Mouse (Mus musculus) embryonic fibroblast, embryonic 13.5 days (primary cell): Measurements from ENCODE around the gene Il1rapl1. TPM values are rescaled to one million over a fixed set of nuclear protein-coding genes. Genes with fewer than 3 reads are reported as not detected.
"Not testable (repeated sequence)": the region's sequence is repeated elsewhere in the genome, so short reads cannot be mapped to it uniquely, and the experiment has no call there.

Experiments
- H3K27ac ChIP-seq: 2 replicates; pipeline ENCODE4 v1.5.1; 2012; ENCODE audit warnings: low read length, control low read depth, inconsistent platforms; ENCODE audit not compliant: insufficient read depth
- H3K4me1 ChIP-seq: 2 replicates; pipeline ENCODE4 v1.6.1; 2011; ENCODE audit warnings: low read length; ENCODE audit not compliant: control insufficient read depth, insufficient read depth
- H3K4me3 ChIP-seq: 2 replicates; pipeline ENCODE4 v1.5.1; 2011; ENCODE audit warnings: mild to moderate bottlenecking, control low read depth, low read length; ENCODE audit not compliant: insufficient read depth
- CTCF ChIP-seq: IDR thresholded peaks from 2 replicates; pipeline ENCODE4 v1.5.1; 2011; ENCODE audit warnings: mild to moderate bottlenecking, control low read depth, low read length, moderate library complexity, borderline replicate concordance; ENCODE audit not compliant: insufficient read depth
- POLR2A ChIP-seq: IDR thresholded peaks from 2 replicates; pipeline ENCODE4 v1.6.1; 2011; ENCODE audit warnings: low read depth, mild to moderate bottlenecking, control low read depth, low read length, moderate library complexity
- polyA plus RNA-seq: library from polyadenylated mRNA; stranded (reverse); fragments of >200 nt; gene quantifications from 2 replicates; pipeline ENCODE4 v1.2.4, GENCODE M21; 2011; ENCODE audit warnings: low read depth; ENCODE audit not compliant: missing spikeins, insufficient read length

Il1rapl1 gene
- polyA plus RNA-seq, 1 experiment = 0.09 TPM

DNA sequence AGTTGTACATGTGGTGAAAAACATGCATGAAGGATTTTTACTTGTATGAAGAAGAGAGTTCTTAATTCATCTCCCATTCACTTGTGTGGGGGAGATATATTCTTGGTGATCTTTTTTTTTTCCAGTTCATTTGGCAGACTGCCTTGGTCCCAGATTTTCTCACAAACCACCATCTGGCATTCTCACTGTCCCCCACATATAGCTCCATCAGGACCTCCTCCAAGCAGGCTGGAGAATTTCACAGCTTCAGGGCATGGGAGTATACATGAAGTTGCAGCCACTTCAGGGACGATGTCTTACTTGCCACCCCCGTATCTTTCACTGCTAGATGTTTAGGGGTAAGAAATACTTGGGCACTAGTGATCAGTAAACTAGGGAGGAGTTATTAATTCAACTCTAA, 404.9 kb downstream of the Il1rapl1 start:
- TF ChIP-seq POLR2A (no peak), CTCF (no peak)

DNA sequence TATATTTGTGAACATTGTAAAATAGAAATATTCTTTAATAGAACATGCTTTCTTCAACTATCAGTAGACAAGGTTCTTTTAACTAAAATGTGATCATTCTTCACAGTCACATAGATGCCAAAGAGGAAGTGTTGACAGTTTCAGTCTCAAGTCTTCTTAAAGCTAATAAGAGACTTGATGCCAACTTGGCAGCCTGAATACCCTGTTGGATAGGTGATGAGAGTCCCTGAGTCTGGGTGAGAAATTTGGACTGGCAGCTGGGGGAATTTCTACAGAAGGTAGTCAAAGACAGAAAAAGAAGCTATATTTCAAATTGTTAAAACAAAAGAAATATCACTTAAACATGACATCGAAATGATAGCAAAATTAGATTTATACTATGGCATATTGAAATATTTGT, 451.6 kb downstream of the Il1rapl1 start:
- TF ChIP-seq POLR2A (no peak), CTCF (no peak)
- H3K4me1 ChIP-seq = no peaks in the 10 kb centered on the region
- H3K27ac ChIP-seq = no peak overlapping the region
- no peak overlapping the region for H3K4me3 ChIP-seq

More for the DNA sequence above, 404.9 kb downstream of the Il1rapl1 start:
- Histone ChIP-seq H3K27ac (no peak overlapping the region), H3K4me3 (no peak overlapping the region), H3K4me1 (no peaks in the 10 kb centered on the region)

DNA sequence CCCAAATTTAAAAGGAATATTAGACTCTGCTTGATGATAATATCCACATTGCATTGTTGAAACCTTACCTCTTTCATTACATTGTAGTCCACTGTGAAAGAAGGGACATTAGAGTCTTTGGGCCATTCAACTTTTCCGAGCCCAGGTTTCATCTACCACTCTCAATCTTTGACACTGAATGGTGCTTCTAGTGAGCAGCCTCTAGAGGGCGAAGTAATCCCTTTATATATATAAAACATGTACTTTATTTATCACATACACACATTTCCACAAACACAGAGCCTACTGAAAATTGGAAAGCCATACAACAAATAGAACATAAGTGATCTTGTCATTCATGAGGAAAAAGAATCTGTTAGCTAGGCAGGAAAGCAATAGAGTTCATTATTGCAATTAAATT, 459.8 kb downstream of the Il1rapl1 start:
- H3K4me1 ChIP-seq = no peaks in the 10 kb centered on the region
- no peak overlapping the region for H3K4me3 ChIP-seq
- no peak overlapping the region for H3K27ac ChIP-seq
- TF ChIP-seq POLR2A = no peak
- no peak for TF ChIP-seq CTCF

DNA sequence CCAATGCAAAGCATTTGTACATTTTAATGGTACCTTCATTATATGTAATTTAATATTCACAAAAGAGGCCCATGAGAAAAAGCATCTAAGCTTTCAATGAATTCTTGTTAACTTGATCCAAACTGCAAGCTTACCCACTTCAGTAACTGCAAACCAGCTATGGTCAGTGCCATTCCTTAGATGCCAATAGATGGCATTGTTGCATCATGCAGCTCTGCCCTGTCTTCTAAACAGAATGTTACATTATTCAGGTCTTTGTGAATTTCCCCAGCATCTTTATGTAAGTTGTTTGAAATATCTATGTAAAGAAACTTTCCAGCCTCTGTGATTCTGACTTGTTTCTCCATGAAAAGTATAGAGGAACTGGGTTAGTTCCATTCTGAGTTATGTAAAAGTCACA, 514.5 kb downstream of the Il1rapl1 start:
- Histone ChIP-seq H3K4me3 (no peak overlapping the region), H3K4me1 (no peaks in the 10 kb centered on the region), H3K27ac (no peak overlapping the region)
- TF ChIP-seq POLR2A (no peak), CTCF (no peak)

DNA sequence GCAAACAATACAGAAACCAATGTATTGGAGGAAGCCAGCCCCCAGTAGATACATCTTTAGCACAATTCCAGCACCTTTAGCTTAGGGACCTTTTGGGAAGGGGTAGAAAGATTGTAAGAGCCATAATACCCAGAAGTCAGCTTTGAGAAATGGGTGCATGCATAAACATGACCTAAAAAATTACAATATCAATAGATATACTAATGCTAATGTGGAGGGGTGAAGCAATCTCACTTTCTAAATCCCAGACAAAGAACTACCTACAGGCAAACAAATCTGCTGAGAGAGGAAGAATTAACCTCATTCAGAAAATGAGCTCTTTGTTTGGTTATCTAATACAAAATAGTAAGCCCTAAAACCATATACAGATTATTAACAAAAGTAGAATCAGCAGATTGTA, 607.4 kb downstream of the Il1rapl1 start:
- TF ChIP-seq POLR2A = no peak
- Histone ChIP-seq H3K27ac (no peak overlapping the region), H3K4me3 (no peak overlapping the region), H3K4me1 (no peaks in the 10 kb centered on the region)

DNA sequence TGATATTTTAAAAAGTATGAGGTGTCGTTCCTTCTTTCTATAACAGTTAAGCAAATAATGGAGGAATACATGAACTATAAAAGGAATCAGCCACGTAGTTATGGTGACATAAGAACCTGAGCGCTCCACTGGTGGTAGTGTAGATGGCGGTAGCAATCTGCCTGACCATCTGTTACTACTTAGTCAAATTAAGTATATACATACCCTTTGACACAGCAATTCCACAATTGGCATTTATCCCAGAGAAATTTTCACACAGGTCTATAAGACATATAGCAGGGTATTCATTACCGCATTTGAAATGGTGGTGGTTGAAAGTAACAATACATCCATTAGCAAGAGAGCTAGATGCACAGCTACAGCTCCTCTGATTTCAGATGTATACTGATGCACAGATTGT, 612.8 kb downstream of the Il1rapl1 start:
- Histone ChIP-seq H3K27ac (no peak overlapping the region), H3K4me3 (no peak overlapping the region), H3K4me1 (no peaks in the 10 kb centered on the region)
- TF ChIP-seq POLR2A = no peak
- TF ChIP-seq CTCF = no peak

DNA sequence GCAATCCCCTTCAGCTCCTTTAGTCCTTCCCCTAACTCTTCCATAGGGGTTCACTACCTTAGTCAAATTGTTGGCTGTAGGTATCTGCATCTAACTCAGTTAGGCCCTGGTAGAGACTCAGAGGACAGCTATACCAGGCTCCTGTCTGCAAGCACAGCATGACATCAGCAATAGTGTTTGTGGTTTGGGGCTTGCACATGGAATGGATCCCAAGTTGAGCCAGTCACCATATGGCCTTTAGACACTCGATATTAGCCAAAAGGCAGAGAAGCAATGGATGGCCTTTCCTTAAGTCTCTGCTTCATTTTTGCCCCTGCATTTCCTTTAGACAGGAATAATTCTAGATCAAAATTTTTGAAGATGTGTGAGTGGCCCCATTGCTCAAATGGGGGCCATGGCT, 632.0 kb downstream of the Il1rapl1 start:
- Histone ChIP-seq H3K4me3 (no peak overlapping the region), H3K4me1 (no peaks in the 10 kb centered on the region), H3K27ac (no peak overlapping the region)
- TF ChIP-seq CTCF (no peak), POLR2A (no peak)

DNA sequence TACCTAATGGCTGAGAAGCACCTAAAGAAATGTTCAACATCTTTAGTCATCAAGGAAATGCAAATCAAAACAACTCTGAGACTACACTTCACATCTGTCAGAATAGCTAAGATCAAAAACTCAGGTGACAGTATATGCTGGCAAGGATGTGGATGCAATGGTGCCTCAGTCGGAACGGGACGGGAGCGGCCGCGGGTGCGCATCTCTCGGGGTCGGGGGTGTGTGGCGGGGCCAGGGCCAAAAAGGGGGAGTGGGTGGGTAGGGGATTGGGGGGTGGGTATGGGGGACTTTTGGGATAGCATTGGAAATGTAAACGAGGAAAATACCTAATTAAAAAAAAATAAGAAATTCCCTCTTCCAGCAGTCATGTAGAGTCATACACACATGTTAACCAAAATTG, 877.3 kb downstream of the Il1rapl1 start:
- H3K4me3 ChIP-seq, H3K4me1 ChIP-seq, H3K27ac ChIP-seq: not testable (repeated sequence)

DNA sequence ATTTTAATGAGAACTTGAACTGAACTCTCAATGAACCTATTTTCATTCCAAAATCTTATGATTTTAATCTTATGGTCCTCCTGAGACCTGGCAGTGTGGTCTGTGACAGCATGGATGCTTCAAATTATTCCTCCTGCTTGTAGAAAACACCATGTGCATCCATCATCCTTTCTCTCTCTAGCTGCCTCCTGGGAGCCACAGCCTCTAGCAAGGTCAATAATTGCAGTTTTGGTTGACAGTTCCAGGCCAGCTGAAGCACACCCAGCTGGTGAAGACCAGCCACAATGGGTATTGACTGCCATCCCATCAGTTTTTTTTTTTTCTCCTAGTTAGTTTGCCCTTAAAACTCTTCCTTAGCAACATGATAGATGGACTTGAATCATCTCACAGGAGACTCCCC, 890.2 kb downstream of the Il1rapl1 start:
- no peak overlapping the region for H3K4me3 ChIP-seq
- no peaks in the 10 kb centered on the region for H3K4me1 ChIP-seq
- no peak overlapping the region for H3K27ac ChIP-seq
- no peak for TF ChIP-seq CTCF
- no peak for TF ChIP-seq POLR2A

DNA sequence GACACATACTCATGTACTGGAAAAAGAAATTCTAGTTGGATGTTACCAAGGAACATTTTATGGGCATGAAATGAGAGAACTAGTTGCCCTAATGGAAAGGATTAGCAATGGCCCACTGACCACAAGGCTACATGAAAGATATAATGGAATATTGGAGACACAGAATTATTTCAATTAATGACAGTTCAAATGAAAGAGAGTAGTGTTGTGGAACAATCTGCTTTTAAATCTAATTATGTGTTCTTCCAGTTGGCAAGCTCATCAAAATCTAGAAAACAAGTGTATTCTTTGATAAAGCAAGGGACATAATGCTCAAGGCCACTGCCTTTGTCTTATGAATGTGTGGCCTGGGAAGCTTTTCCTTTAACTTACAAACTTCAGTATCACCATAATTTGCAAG, 1113.1 kb downstream of the Il1rapl1 start:
- H3K4me3 ChIP-seq = no peak overlapping the region
- H3K27ac ChIP-seq = no peak overlapping the region
- H3K4me1 ChIP-seq = no peaks in the 10 kb centered on the region
- TF ChIP-seq POLR2A (no peak), CTCF (no peak)

DNA sequence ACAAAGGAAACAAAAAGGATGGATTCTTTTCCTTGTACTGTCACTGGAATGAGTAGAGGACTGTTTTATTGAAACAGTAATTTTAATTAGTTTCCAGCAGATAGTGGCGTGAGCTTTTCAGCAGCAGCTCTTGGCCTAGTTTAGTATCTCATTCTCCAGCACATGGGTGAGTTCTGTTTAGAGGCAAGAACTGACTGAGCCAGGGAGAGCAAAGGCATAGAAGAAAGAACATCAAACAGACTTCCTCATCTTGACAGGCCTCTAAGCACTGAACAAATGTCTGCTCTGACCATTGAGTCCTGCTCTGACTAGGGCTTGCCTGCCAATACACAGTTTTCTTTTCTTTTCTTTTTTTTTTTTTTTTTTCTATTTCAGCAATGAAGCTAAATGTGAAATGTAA, 1160.3 kb downstream of the Il1rapl1 start:
- TF ChIP-seq POLR2A (no peak), CTCF (no peak)
- Histone ChIP-seq H3K4me1 (no peaks in the 10 kb centered on the region), H3K27ac (no peak overlapping the region), H3K4me3 (no peak overlapping the region)

DNA sequence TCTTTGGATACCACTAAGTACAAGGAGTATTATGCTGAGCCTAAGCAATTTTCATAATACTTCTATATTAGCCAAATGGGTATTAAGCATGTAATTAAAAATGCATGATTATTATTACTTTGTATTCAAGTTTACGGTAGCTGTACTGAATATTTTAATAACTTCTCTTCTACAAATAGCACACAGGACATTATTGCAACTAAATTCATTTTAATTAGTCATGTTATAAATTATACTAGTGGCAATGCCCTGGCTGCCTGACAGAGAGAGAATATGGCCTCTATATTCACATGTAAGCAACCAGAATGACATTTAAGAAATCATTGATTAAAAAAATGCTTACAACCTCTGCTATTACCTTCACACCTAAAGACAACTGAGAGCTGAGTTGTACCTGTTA, 1160.8 kb downstream of the Il1rapl1 start:
- TF ChIP-seq POLR2A = no peak
- TF ChIP-seq CTCF = no peak
- Histone ChIP-seq H3K27ac (no peak overlapping the region), H3K4me1 (no peaks in the 10 kb centered on the region), H3K4me3 (no peak overlapping the region)

DNA sequence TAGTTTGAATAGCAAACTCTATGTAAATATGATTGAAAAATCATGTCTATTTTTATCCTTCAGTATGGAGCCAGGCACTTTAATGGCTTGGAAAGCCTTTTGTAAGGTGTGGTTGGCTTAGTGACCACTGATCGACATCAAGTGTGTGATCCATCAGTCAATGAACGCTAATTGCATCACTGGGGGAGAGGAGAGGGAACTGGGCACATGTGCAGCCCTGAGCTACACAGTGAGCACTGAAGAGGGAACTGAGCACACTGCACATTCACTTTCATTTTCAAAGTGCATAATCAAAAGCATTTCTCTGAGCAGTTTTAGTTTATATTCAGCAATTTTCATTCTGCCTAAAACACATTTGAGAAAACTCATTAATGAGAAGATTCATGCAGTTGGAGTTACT, 1164.5 kb downstream of the Il1rapl1 start:
- H3K4me1 ChIP-seq = no peaks in the 10 kb centered on the region
- H3K4me3 ChIP-seq = no peak overlapping the region
- TF ChIP-seq POLR2A = no peak
- TF ChIP-seq CTCF = no peak
- no peak overlapping the region for H3K27ac ChIP-seq
